Mouse (Mus musculus): ENCODE results near the gene Efhb.

Efhb gene

DNA sequence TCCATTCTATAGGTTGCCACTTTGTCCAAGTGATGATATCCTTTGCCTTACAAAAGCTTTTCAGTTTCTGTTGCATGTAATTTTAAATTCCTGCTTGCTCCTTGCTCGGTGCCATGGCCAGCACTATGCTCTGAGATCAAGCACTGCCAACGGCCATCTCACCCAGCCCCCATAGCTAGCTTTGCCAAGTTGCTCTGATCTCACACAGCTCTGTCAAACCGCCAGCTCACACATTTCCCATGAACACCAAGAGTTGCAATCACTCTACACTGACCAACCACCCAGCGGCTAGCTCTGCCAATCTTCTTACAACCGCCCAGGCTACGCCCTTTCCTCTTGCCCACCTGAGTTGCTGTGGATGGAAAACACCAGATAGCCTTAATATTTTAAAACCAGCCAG, 99.0 kb downstream of the Efhb start:
- in situ Hi-C loops (cut with MboI): no loop called here
